ENCODE assay signal across 10 mouse cellular contexts in the genomic region with DNA sequence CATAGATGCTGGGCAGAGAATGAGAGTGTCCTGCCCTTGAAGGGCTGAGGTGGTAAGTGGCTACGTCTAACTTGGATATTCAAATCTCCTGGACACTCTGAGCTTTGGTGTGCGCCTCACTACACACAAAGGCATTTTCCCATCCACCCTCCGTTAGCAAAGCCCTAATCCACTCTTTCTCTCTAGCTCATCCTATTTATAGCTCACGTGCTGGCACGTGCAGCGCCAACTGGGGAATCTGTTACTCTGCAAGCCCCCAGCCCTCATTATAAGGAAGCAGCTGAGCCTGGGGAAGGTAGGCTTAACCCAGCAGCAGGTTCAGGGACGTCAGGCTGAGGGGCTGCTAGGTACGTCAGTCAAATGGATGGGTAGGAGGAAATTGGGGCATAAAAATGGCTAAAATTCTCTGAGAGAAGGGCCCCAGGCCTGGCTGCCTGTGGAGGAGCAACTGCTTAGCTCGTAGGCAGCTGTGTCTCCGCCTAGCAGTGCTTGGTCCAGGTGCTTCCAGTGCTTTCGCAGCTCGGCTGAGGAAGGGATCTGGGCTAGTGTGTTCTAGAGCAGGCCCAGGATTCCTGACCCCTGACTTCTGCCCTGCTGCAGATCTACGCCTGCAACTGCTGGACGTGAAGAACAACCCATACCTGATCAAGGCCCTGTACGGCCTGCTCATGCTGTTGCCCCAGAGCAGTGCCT. TPM values are rescaled to one million over a fixed set of nuclear protein-coding genes. Genes with fewer than 3 reads are reported as not detected.
DNase-seq lines count a peak whose midpoint lies in the region; ATAC-seq and TF ChIP-seq lines count a peak whose summit lies in the region.
"Had no signal": no experiment of that assay in that cellular context is flagged by ENCODE, and none has a peak within 500 bp of the region (broad histone marks: within the 10 kb centered on the region; RNA-seq: fewer than 3 reads in every experiment).

No protein-coding gene starts in this region.

- no peak overlapping the region for H3K9ac ChIP-seq in heart, adult 2 months (ENCODE audit: low read depth, low read length)
- no peak overlapping the region for H3K9ac ChIP-seq in lung, postnatal 0 days (replicated peaks; ENCODE audit: low read depth)
- peak overlapping the region; percentile 38; the same call in 1 of the 2 replicates for H3K9ac ChIP-seq in hindbrain, embryonic 16.5 days (ENCODE audit: low read depth, low read length)
- H3K9ac ChIP-seq: liver, embryonic 12.5 days had no signal

- no peak for TF ChIP-seq CTCF in heart, adult 2 months (IDR thresholded peaks at IDR 0.05)
- TF ChIP-seq CTCF in lung, postnatal 0 days (IDR thresholded peaks at IDR 0.05), result no peak
- TF ChIP-seq CTCF in olfactory bulb, adult 2 months (IDR thresholded peaks at IDR 0.05; ENCODE audit: insufficient read depth, low read depth, low read length), result no peak

- H3K79me2 ChIP-seq in heart, adult 2 months (replicated peaks; ENCODE audit: control insufficient read depth, insufficient read depth, low read length), result no peaks in the 10 kb centered on the region

- DNase-seq in heart, adult 2 months, result no peak
- DNase-seq in heart, postnatal 10 days, result no peak
- no peak for DNase-seq in lung, postnatal 0 days (ENCODE audit: low spot score)
- DNase-seq in lung, postnatal 10 days, result no peak
- DNase-seq in spleen, postnatal 36 days (ENCODE audit: low spot score in 2 of 2), result no peak
- DNase-seq: kidney, adult 8-10 months had no signal

- 79% methylated on average over 15 of the region's 15 CpGs for WGBS in heart, adult 2 months
- 83% methylated on average over 15 of the region's 15 CpGs for WGBS in lung, postnatal 0 days
- WGBS in hindbrain, embryonic 16.5 days, result 59% methylated on average over 15 of the region's 15 CpGs
- 48% methylated on average over 15 of the region's 15 CpGs for WGBS in olfactory bulb, adult 2 months

- no peaks in the 10 kb centered on the region for H3K27me3 ChIP-seq in heart, adult 2 months (ENCODE audit: control insufficient read depth, insufficient read depth, low read length)
- H3K27me3 ChIP-seq in lung, postnatal 0 days (replicated peaks; ENCODE audit: insufficient read depth, low read length), result no peaks in the 10 kb centered on the region
- no peaks in the 10 kb centered on the region for H3K27me3 ChIP-seq in hindbrain, embryonic 16.5 days (replicated peaks; ENCODE audit: control insufficient read depth, insufficient read depth, low read length)

- H3K4me1 ChIP-seq in heart, adult 2 months (ENCODE audit: control insufficient read depth, insufficient read depth, low read length), result peaks cover 49% of the 10 kb centered on the region
- H3K4me1 ChIP-seq in lung, postnatal 0 days (ENCODE audit: insufficient read depth, low read depth, low read length), result peaks cover 45% of the 10 kb centered on the region; the same call in 1 of the 2 replicates
- peaks cover 53% of the 10 kb centered on the region for H3K4me1 ChIP-seq in hindbrain, embryonic 16.5 days (ENCODE audit: control insufficient read depth, insufficient read depth, low read depth, low read length)
- H3K4me1 ChIP-seq in olfactory bulb, adult 2 months (ENCODE audit: control insufficient read depth, insufficient read depth, low read length), result peaks cover 73% of the 10 kb centered on the region

- H3K27ac ChIP-seq in heart, adult 2 months, result peak overlapping the region; percentile 72
- H3K27ac ChIP-seq in lung, postnatal 0 days (ENCODE audit: low read length), result peak overlapping the region; percentile 81; the same call in 1 of the 2 replicates
- peak overlapping the region; percentile 79 for H3K27ac ChIP-seq in hindbrain, embryonic 16.5 days (ENCODE audit: low read depth, low read length)
- H3K27ac ChIP-seq in olfactory bulb, adult 2 months (ENCODE audit: insufficient read depth, low read depth, low read length), result peak overlapping the region; percentile 68
- H3K27ac ChIP-seq: liver, embryonic 12.5 days had no signal

- no peak for ATAC-seq in lung, postnatal 0 days
- ATAC-seq in hindbrain, embryonic 16.5 days, result no peak
- ATAC-seq in granulocyte monocyte progenitor cell, adult 5-6 weeks (replicated peaks; ENCODE audit: poor library complexity, severe bottlenecking), result no peak
- ATAC-seq: liver, embryonic 12.5 days had no signal

- peaks cover 4% of the 10 kb centered on the region for H3K36me3 ChIP-seq in heart, adult 2 months (ENCODE audit: control insufficient read depth, insufficient read depth, low read length)
- no peaks in the 10 kb centered on the region for H3K36me3 ChIP-seq in lung, postnatal 0 days (ENCODE audit: insufficient read depth, low read length)
- H3K36me3 ChIP-seq in hindbrain, embryonic 16.5 days (ENCODE audit: control insufficient read depth, insufficient read depth, low read length), result peaks cover 10% of the 10 kb centered on the region; the same call in 1 of the 2 replicates

- intact Hi-C loops in heart, adult 2 months (cut with DNase I), result no loop called here
- intact Hi-C loops in heart, postnatal 10 days (cut with DNase I), result loop anchor here (5.0 kb wide), 1 partner anchor 43 kb away; no protein-coding TSS in a partner anchor

- H3K9me3 ChIP-seq in lung, postnatal 0 days (ENCODE audit: low read length), result no peaks in the 10 kb centered on the region
- H3K9me3 ChIP-seq in hindbrain, embryonic 16.5 days (ENCODE audit: control insufficient read depth, low read length), result no peaks in the 10 kb centered on the region
- H3K9me3 ChIP-seq: liver, embryonic 12.5 days had no signal

- no peak overlapping the region for H3K4me2 ChIP-seq in lung, postnatal 0 days (replicated peaks; ENCODE audit: low read depth, low read length)
- no peak overlapping the region for H3K4me2 ChIP-seq in hindbrain, embryonic 16.5 days (ENCODE audit: low read length)
- H3K4me2 ChIP-seq: liver, embryonic 12.5 days had no signal

- no peak for TF ChIP-seq EP300 in heart, adult 2 months (IDR thresholded peaks at IDR 0.05; ENCODE audit: insufficient read depth, low read depth, low read length)
- no peak for TF ChIP-seq EP300 in lung, postnatal 0 days (IDR thresholded peaks at IDR 0.05)

- TF ChIP-seq POLR2A in heart, adult 2 months (IDR thresholded peaks at IDR 0.05; ENCODE audit: insufficient read depth, low read depth, low read length), result no peak
- TF ChIP-seq POLR2A in olfactory bulb, adult 2 months (IDR thresholded peaks at IDR 0.05; ENCODE audit: insufficient read depth, low read depth, low read length), result no peak

- no peak overlapping the region for H3K4me3 ChIP-seq in heart, adult 2 months
- no peak overlapping the region for H3K4me3 ChIP-seq in lung, postnatal 0 days (ENCODE audit: low read depth, low read length)
- H3K4me3 ChIP-seq in hindbrain, embryonic 16.5 days (ENCODE audit: low read length), result no peak overlapping the region
- H3K4me3 ChIP-seq in olfactory bulb, adult 2 months (ENCODE audit: insufficient read depth, low read depth, low read length), result no peak overlapping the region
- H3K4me3 ChIP-seq: liver, embryonic 12.5 days had no signal

RNA-seq across cellular contexts. Expression of gene Mtss1l, which starts 6.3 kb away (rescaled TPM):
- total RNA-seq in heart, adult 2 months (2021), result 10 to 100 TPM; 38.8 to 39.6 TPM
- polyA plus RNA-seq in heart, adult 2 months (2012; rRNA removed), result 34.3 and 39.7 TPM in 2 replicates
- total RNA-seq in heart, postnatal 10 days (2021), result 10 to 100 TPM; 36.2 to 39.6 TPM
- polyA plus RNA-seq in lung, postnatal 0 days (2015; fragmentation: Nextera tagmentation; extraction: Ambion mirVana), result 13.8 and 16.6 TPM in 2 replicates
- polyA plus RNA-seq in hindbrain, embryonic 16.5 days (2015; fragmentation: Nextera tagmentation; extraction: Ambion mirVana), result 26.4 and 28.8 TPM in 2 replicates
- not detected in 2 replicates for polyA plus RNA-seq in olfactory bulb, adult 2 months (2012; ENCODE audit: insufficient read depth, insufficient read length, low replicate concordance, missing spikeins)
- 0.28 TPM in 1 of 2 replicates, not detected in the other for total RNA-seq in granulocyte monocyte progenitor cell, adult 5-6 weeks (2014; fragmentation: Nextera tagmentation)
- total RNA-seq in granulocyte monocyte progenitor cell, adult 5-6 weeks (2017), result 0.22 TPM in 1 of 2 replicates, not detected in the other
